Mouse (Mus musculus): ENCODE results near the gene Asb11.

- no peak for TF ChIP-seq FOSL1 (IDR thresholded peaks at IDR 0.05; ENCODE audit: insufficient read depth, low read length, poor library complexity, severe bottlenecking)
- TF ChIP-seq CTCF (IDR thresholded peaks at IDR 0.05; ENCODE audit: control insufficient read depth, insufficient read depth, insufficient read length): no peak
- TF ChIP-seq CEBPB (IDR thresholded peaks at IDR 0.05; ENCODE audit: low read depth): no peak
- TF ChIP-seq MYOG (IDR thresholded peaks at IDR 0.05; ENCODE audit: control insufficient read depth, extremely low read depth, insufficient read length): no peak
- TF ChIP-seq MAX (IDR thresholded peaks at IDR 0.05): no peak
These were observed 3.3 kb downstream of the Asb11 start for GRCm38 (mm10) chrX:164440140-164440539.

All from C2C12 (cell line).